Mouse (Mus musculus) left cerebral cortex, postnatal 10 days (tissue): ENCODE data around the gene Nosip. TPM values are rescaled to one million over a fixed set of nuclear protein-coding genes. Genes with fewer than 3 reads are reported as not detected.
A peak's percentile ranks its signal among the peaks of the same experiment; 100 is the strongest.
"Not testable (repeated sequence)": the region's sequence is repeated elsewhere in the genome, so short reads cannot be mapped to it uniquely, and the experiment has no call there.

Experiments
- DNase-seq, 2 experiments: peaks; one replicate each; pipeline ENCODE4 v3.0.0; 2021 to 2022; ENCODE audit warnings: low spot score in 2 of 2, mixed read lengths in 1 of 2; ENCODE audit errors: extremely low spot score in 1 of 2
- intact Hi-C: fragments of 180-260 bp; cut with DNase I; formaldehyde crosslinking; loops from one replicate; pipeline ENCODE4 v1.15.1; 2025
- total RNA-seq, 2 experiments: library from RNA; stranded (reverse); gene quantifications; 2 replicates each; pipeline ENCODE4 v1.2.3; 2021

Gene Nosip
- total RNA-seq = 10 to 100 TPM; 50.1 to 52.3 TPM

GRCm38 (mm10) chr7:45062239-45062835 is at the start of gene Nosip, which contains the start of gene Prrg2:
Nosip (plus strand) TSS chr7:45062429.
Prrg2 (minus strand) TSS chr7:45062677.
- DNase-seq = peak; percentile 94
- intact Hi-C loops = no loop called here

DNA sequence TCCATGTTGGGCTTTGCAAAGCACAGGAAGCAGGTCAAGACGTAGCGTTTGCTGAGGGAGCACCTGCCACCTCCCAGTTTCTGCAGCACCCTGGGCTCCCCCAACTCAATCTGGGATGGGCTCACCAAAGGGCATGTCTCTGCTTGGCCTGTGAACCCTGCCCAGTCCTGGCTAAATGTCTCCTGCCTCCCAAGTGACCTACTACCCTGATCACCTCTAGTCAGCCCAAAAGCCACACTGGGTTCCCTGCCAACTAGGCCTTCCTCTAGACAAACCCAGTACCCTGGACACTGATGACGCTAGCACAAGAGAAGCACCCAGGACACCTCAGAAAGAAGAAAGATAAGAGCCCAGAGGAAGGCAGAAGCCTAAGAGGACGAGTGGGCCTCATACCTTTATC is 49.4 kb upstream of the Nosip start:
- DNase-seq = no peak
- intact Hi-C loops = no loop called here

DNA sequence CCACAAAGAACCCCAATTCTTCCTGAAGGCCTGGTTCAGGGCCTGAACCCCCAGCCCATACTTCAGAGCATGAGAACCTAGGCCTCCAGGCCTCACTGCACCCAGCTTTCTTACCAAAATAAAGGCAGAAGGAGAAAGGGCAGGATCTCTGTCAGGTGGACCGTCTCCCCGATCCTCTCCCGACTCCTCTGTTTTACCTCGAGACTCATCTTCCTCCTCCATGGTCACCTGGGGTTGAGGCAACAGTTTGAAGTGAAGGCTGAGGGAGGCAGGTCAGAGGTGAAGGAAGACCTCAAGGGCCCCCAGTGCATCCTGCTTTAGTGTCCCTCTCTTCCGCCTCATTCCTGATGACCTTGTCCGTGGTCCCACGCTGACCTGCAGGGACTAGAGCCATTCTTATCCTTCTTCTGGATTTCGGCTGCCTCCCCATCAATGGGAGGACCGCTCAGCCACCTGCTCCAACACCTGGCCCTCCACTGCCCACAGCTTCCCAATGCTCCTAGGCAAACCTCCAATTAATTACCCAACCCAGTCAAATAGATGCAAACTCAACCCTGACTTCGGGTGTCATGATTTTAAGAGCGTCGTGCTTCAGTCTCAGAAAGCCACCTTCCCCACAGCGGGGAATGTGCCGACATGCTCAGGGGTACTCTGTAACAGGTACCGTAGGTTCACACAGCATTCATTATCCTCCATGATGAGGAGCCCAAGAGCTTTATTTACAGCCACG is 48.7 kb upstream of the Nosip start:
- DNase-seq = no peak
- intact Hi-C loops = no loop called here

GRCm38 (mm10) chr7:45014096-45014451 is 48.2 kb upstream of the Nosip start:
- intact Hi-C loops = no loop called here
- no peak for DNase-seq

- intact Hi-C loops = loop anchor here (5.0 kb wide), 1 partner anchor 37 kb away; the partner anchor contains the start of gene Prr12
- no peak for DNase-seq
Measured at GRCm38 (mm10) chr7:45015344-45015956, 46.8 kb upstream of the Nosip start.

DNA sequence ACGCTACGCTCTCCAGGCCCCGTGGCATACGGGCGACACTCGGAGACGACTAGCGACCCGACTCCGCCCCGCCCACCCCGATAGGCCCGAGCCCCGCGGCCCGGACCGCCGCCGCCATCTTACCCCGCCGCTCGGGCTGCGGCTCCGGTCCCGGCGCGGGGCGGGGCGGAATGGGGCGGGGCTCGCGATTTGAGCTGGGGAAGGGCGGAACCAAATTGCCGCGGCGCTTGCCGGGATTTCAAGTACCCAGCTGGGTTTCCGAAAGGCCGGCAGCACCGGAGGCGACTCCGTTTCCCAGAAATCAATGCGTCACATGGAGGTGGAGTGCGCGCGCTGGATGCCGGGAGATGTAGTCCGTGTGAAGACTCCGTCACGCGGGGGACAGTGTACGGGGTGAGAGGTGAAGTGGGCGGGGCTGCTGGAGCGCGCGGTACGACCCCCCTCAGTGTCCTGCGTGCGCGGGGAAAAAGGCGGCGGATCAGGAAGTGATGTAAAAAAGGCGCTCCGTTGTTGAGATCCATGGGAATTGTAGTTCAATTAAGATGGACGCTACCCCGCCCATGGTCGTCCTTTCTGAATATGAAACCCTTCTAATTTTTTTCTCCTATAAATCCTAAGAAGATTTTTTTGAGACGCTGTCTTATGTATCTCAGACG is 46.1 kb upstream of the Nosip start, which contains the start of gene Scaf1:
Gene Scaf1 (minus strand): TSS at position 407 of the 656 bp plus-strand sequence.
- peak; percentile 100 for DNase-seq
- intact Hi-C loops = loop anchor here (5.0 kb wide), 1 partner anchor 36 kb away; the partner anchor contains the start of gene Prr12

DNA sequence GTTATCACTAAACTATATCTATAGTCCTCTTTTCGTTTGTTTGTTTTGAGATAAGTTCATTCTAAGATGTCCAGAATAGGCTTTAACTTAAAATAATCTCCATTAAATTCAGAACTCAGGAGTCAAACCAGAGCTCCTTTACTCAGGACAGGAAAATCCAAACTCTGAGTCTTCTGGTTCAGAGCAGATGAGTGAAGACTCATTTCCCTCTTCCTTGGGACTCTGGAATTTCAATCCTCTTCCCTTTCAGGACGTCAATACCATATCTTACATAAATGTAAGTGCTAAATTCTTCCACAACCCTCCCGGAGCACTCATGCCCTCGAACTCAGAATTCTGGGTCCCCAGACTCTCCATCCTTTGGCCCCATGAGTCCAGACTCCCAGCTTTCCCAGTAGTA is 45.5 kb upstream of the Nosip start:
- intact Hi-C loops = loop anchor here (5.0 kb wide), 1 partner anchor 36 kb away; the partner anchor contains the start of gene Prr12
- DNase-seq = no peak

- peak; percentile 88 to 94 for DNase-seq
- intact Hi-C loops = loop anchor here (5.0 kb wide), 1 partner anchor 35 kb away; the partner anchor contains the start of gene Prr12
Measured at GRCm38 (mm10) chr7:45017242-45018061, 44.8 kb upstream of the Nosip start, which contains the start of gene Rras. Rras (plus strand) TSS chr7:45017961.

DNA sequence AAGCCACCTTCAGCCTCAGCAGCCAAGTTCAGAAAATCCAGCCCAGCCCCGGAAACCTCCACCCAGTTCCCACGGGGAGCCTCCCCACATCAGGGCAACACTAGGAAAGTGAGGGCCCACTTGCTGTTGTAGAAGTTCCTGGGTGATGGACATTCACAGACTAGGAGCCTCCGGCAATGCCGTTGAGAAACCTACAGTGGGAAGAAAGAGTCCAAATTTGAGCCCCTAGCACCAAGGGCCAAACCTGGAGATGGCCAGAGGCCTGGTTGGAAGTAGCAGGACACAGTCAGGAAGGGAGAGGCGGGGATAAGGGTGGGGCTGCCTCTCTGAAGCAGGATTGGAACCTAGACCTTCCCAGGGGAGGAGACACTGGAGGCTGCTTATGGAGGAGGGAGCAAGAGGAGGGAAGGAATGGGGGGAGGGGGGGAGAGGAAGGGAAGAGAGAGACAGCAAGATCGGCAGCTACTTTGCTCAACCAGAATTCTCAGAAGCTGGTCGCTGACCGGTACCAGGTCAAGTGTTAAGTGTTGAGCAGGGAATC is 43.1 kb upstream of the Nosip start:
- intact Hi-C loops = loop anchor here (5.0 kb wide), 1 partner anchor 33 kb away; the partner anchor contains the start of gene Prr12
- DNase-seq = peak in 1 of 2 experiments; percentile 84

DNA sequence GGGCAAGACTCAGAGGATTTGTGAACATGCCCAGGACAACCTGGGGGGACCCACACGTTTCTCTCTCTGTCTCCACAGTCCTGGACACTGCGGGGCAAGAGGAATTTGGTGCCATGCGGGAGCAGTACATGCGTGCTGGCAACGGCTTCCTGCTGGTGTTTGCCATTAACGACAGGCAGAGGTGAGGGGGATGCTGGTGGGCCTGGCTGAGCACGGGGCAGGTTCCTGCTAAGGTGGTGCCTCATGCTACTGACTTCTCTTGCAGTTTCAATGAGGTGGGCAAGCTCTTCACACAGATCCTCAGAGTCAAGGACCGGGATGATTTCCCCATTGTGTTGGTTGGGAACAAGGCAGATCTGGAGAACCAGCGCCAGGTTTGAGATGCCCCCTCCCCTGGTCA is 42.0 kb upstream of the Nosip start:
- intact Hi-C loops = no loop called here
- no peak for DNase-seq

- intact Hi-C loops, DNase-seq: not testable (repeated sequence)
Measured at GRCm38 (mm10) chr7:45023711-45024110, 38.5 kb upstream of the Nosip start.

DNA sequence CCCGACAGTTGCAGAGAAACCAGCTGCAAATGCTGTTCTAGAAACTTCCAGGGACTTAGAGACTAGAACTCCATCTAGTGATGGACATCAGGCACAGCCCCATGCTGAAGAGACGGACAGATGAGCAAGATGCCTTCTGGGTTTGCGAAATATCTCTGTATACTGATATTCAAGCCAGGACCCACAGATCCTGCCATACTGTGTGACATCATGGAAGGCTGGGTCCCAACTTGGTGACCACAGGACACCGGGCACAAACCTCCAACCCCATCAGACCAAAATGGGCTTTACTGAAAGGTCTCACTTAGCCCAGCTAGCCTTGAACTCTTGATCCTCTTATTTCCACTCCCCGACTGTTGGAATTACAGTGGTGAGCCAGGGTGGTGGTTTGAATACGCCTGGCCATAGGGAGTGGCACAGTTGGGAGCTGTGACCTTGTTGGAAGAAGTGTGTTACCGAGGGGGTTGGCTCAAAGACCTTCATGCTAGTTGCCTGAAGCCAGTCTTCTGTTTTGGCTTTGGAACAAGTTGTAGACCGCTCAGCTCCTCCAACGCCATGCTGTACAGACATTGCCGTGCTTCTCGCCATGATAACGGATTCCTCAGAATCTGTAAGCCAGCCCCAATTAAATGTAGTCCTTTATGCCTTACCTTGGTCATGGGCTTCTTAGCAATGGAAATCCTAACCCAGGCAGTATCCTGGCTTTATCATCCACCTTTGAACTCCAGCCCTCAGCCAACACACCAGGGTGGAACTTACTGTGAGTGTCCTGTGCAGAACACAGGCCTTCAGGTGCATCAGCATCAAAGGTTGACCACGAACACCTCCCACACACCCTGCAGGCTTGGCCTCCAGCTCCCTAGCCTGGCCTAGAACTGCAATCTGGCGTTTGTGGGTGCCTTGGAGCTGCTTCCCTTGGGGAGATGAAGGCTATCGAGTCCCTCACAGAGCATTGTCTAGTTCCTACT is 37.7 kb upstream of the Nosip start:
- intact Hi-C loops = no loop called here
- DNase-seq = no peak

GRCm38 (mm10) chr7:45025601-45026220 is 36.5 kb upstream of the Nosip start:
- DNase-seq = no peak
- intact Hi-C loops = no loop called here

GRCm38 (mm10) chr7:45026256-45026655 is 36.0 kb upstream of the Nosip start:
- DNase-seq = no peak
- intact Hi-C loops = no loop called here

DNA sequence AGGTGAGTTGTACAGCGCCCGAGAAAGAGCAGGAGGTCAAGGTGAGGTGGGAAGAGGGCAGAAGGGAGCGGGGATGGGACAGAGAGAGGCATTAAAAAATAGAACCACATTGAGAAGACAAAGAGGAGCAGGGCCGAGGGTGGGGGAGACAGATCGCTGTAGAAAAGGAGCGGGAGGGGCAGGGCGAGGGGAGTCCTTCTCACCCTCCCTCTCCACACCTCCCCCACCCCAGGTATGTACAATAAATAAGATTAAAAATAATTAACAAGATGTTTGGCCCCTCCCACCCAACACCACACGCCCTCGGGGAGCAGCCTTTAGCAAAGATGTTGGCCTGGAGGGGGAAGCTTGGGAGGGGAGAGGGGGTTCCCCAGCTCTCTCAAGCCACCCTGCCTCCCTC is 34.5 kb upstream of the Nosip start:
- intact Hi-C loops = no loop called here
- DNase-seq = no peak

GRCm38 (mm10) chr7:45028351-45028750 is 33.9 kb upstream of the Nosip start:
- intact Hi-C loops = no loop called here
- no peak for DNase-seq

DNA sequence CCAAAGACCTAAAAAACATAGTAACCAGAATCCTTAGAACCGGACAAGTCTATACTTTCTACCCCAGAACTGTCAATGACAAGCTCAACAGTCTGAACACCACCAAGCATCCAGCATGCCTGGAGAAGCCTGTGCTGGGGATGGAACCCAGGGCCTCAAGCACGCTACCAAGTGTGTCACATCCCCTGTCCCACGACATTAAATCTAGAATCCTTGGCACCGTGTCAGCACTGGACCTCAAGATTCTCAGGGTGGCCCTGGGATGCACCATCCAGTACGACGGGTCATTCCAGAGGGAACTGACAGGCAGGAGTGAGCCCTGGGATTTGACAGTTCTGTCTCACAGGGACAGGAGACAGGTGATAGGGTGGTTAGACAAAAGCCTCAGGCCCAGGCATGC is 32.2 kb upstream of the Nosip start:
- no peak for DNase-seq
- intact Hi-C loops = no loop called here
